Mouse (Mus musculus) stomach, postnatal 0 days (tissue): ENCODE results near the gene Whamm. TPM values are rescaled to one million over a fixed set of nuclear protein-coding genes. Genes with fewer than 3 reads are reported as not detected.

Source experiments
- ATAC-seq: fragments of 200-750 bp; cut with Nextera tagmentation; 2 replicates; pipeline ENCODE4 v1.8.0; 2017; ENCODE audit not compliant: low FRiP score, low TSS enrichment
- DNase-seq: peaks from one replicate; pipeline ENCODE4 v3.0.0-alpha.2; 2016; ENCODE audit warnings: low spot score
- H3K27ac ChIP-seq: fragments of 300-500 bp; sonication (generic); replicated peaks from 2 replicates; pipeline ENCODE4 v1.5.1; 2014; ENCODE audit warnings: mild to moderate bottlenecking, control low read depth
- H3K27me3 ChIP-seq: fragments of 300-500 bp; sonication (generic); 2 replicates; pipeline ENCODE4 v1.6.1; 2014; ENCODE audit warnings: low read length; ENCODE audit not compliant: control insufficient read depth, insufficient read depth
- H3K36me3 ChIP-seq: fragments of 300-500 bp; sonication (generic); 2 replicates; pipeline ENCODE4 v1.6.1; 2014; ENCODE audit warnings: low read length, mixed read lengths; ENCODE audit not compliant: control insufficient read depth, insufficient read depth
- H3K4me1 ChIP-seq: fragments of 300-500 bp; sonication (generic); replicated peaks from 2 replicates; pipeline ENCODE4 v1.6.1; 2014; ENCODE audit warnings: antibody characterized with exemption; ENCODE audit not compliant: control insufficient read depth, insufficient read depth
- H3K4me2 ChIP-seq: fragments of 300-500 bp; sonication (generic); replicated peaks from 2 replicates; pipeline ENCODE4 v1.6.1; 2014; ENCODE audit warnings: low read depth, mild to moderate bottlenecking, control low read depth, moderate library complexity
- H3K4me3 ChIP-seq: fragments of 300-500 bp; sonication (generic); 2 replicates; pipeline ENCODE4 v1.5.1; 2014; ENCODE audit warnings: low read depth, low read length, control low read depth
- H3K9ac ChIP-seq: fragments of 300-500 bp; sonication (generic); 2 replicates; pipeline ENCODE4 v1.6.1; 2014; ENCODE audit warnings: mild to moderate bottlenecking, low read length, control low read depth, mixed read lengths
- H3K9me3 ChIP-seq: fragments of 300-500 bp; sonication (generic); 2 replicates; pipeline ENCODE4 v1.6.1; 2016; ENCODE audit warnings: low read length; ENCODE audit not compliant: control insufficient read depth
- CTCF ChIP-seq: IDR thresholded peaks from 2 replicates; pipeline ENCODE4 v1.5.1; 2016; ENCODE audit warnings: antibody characterized with exemption, low read depth, mild to moderate bottlenecking, moderate library complexity
- EP300 ChIP-seq: optimal IDR thresholded peaks from 2 replicates; pipeline ENCODE3; 2016; ENCODE audit warnings: antibody characterized with exemption
- WGBS: fragments of 180-500 bp; shearing (Covaris S2); extraction: QIAGEN DNeasy Blood & Tissue Kit; methylation state at CpG from one replicate; pipeline ENCODE4 v1.1.7; 2014; 5-methylcytosine and 5-hydroxymethylcytosine counted together
- polyA plus RNA-seq: library from polyadenylated mRNA; unstranded; fragments of >200 nt; fragmentation: Nextera tagmentation; extraction: Ambion mirVana; gene quantifications from 2 replicates; pipeline ENCODE4 v1.2.1, GENCODE M21; 2015

Whamm gene
- polyA plus RNA-seq, 1 experiment from 2014 or later: 3.8 TPM

- Histone ChIP-seq H3K27ac (no peak overlapping the region), H3K27me3 (no peaks in the 10 kb centered on the region), H3K9ac (no peak overlapping the region), H3K4me2 (no peak overlapping the region), H3K9me3 (no peaks in the 10 kb centered on the region), H3K4me3 (no peak overlapping the region), H3K36me3 (no peaks in the 10 kb centered on the region), H3K4me1 (no peaks in the 10 kb centered on the region)
- DNase-seq (no peak), ATAC-seq (no peak)
- WGBS: 86% methylated on average over 14 of the region's 14 CpGs
- TF ChIP-seq CTCF (no peak), EP300 (no peak)
These were observed 11.7 kb upstream of the Whamm start for GRCm38 (mm10) chr7:81559231-81559980.

DNA sequence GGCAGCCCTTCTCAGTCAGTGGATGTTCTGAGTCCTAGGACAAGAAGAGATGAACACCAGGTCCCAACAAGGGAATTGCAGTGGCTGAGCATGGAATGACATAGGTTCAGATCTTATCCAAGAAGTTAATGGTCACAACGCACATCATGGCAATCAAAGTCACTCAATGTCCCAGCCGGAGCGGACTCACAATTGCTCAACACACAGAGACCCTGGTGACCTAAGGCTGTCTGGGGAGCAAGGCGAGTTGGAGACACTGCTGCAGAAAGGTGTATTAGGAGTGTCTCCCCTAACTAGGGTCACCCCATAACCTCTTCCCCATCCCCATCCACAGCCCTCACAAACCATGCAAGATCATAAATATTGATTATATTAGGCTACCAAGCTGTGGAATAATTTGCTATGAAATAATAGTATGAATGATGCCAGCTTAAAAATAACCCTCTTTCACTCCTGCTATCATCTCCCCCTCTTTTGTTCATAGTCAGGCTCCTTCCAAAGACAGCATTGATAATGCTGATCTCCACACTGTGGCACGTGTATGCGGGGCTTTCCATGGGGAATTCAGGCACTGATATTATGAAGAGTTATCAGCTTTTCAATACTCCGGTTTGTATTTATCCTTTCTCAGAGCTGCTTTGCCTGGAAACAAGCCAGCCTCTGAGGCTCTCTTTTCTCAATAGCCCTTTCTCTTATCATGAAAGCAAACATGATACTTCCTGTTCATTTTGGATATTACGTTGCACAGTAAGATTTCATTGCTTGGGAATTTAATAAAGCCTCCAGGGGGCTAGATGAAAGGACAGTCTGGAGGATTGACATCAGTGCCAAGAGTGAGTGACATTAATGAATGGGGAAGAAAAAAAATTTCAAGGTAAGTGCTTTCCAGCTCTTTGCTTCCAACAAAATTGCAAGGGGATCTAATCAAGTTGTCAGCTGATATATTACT lies 10.7 kb upstream of the Whamm start:
- no peaks in the 10 kb centered on the region for H3K4me1 ChIP-seq
- no peak for DNase-seq
- ATAC-seq: no peak
- H3K4me3 ChIP-seq: no peak overlapping the region
- H3K36me3 ChIP-seq: no peaks in the 10 kb centered on the region
- no peak overlapping the region for H3K27ac ChIP-seq
- H3K9ac ChIP-seq: no peak overlapping the region
- H3K27me3 ChIP-seq: no peaks in the 10 kb centered on the region
- H3K9me3 ChIP-seq: no peaks in the 10 kb centered on the region
- TF ChIP-seq EP300 (no peak), CTCF (no peak)
- H3K4me2 ChIP-seq: no peak overlapping the region
- WGBS: 54% methylated on average over 8 of the region's 8 CpGs

DNA sequence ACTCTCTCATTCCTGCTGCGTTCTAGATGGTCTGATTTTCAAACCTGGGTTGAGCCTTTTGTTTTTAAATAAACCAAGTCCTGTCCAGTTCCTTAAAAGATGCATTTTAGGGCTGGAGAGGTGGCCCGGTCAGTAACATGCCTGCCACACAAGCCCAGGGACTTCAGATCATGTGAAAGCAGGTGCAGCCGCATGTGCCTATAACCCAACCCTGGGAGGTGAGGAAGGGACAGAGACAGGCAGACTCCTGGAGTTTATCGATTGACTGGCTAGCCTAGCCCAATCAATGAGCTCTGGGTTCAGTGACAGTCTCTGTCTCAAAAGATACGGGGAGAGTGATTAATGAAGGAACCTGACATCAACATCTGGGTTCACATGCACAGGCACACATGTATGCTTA lies 9.9 kb upstream of the Whamm start:
- Histone ChIP-seq H3K27ac (no peak overlapping the region), H3K27me3 (no peaks in the 10 kb centered on the region), H3K4me2 (no peak overlapping the region), H3K36me3 (no peaks in the 10 kb centered on the region), H3K4me3 (no peak overlapping the region), H3K9ac (no peak overlapping the region; the same call in 1 of the 2 replicates), H3K9me3 (no peaks in the 10 kb centered on the region), H3K4me1 (no peaks in the 10 kb centered on the region)
- TF ChIP-seq CTCF (no peak), EP300 (no peak)
- WGBS: 58% methylated on average over 5 of the region's 5 CpGs
- ATAC-seq (no peak), DNase-seq (no peak)

- Histone ChIP-seq H3K27me3 (no peaks in the 10 kb centered on the region), H3K9ac (no peak overlapping the region), H3K4me3 (no peak overlapping the region), H3K27ac (no peak overlapping the region), H3K36me3 (no peaks in the 10 kb centered on the region), H3K4me2 (no peak overlapping the region), H3K4me1 (no peaks in the 10 kb centered on the region), H3K9me3 (no peaks in the 10 kb centered on the region)
- TF ChIP-seq CTCF (no peak), EP300 (no peak)
- DNase-seq (no peak), ATAC-seq (no peak)
- WGBS: 78% methylated on average over 4 of the region's 4 CpGs
These were observed 7.5 kb upstream of the Whamm start for GRCm38 (mm10) chr7:81563506-81564015.

DNA sequence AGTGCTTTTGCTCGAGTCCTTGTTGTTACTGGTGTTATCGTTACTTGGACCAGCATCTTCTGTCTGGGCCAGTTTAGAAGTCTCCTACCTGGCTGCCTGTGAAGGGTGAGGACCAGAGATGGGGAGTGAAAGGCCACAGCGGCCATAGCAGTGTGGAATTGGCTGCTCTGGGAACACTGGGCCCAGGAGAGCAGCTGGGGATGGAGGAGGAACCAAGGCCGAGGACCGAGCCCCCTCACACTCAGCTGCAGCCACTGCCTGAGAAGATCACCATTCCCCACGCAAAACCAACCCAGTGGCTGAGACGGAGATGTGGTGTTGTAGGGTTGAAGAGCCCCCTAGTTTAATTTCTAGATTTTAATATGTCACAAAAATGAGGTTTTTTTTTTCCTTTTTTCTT lies 6.3 kb upstream of the Whamm start:
- H3K27ac ChIP-seq: no peak overlapping the region
- H3K36me3 ChIP-seq: no peaks in the 10 kb centered on the region
- H3K4me1 ChIP-seq: no peaks in the 10 kb centered on the region
- no peak overlapping the region for H3K4me2 ChIP-seq
- no peak for TF ChIP-seq CTCF
- H3K4me3 ChIP-seq: no peak overlapping the region
- no peak overlapping the region for H3K9ac ChIP-seq
- WGBS: 75% methylated on average over 7 of the region's 7 CpGs
- H3K27me3 ChIP-seq: no peaks in the 10 kb centered on the region
- ATAC-seq (no peak), DNase-seq (no peak)
- no peaks in the 10 kb centered on the region for H3K9me3 ChIP-seq
